In genomic region chr16:4722128-4722914, GRCm38 (mm10) we compare ENCODE assay signal across 10 mouse cellular contexts. TPM values are rescaled to one million over a fixed set of nuclear protein-coding genes. Genes with fewer than 3 reads are reported as not detected.
DNase-seq lines count a peak whose midpoint lies in the region; ATAC-seq and TF ChIP-seq lines count a peak whose summit lies in the region.
"Had no signal": no experiment of that assay in that cellular context is flagged by ENCODE, and none has a peak within 500 bp of the region (broad histone marks: within the 10 kb centered on the region; RNA-seq: fewer than 3 reads in every experiment).

No protein-coding gene starts in this region.

- ATAC-seq in lung, postnatal 0 days = peak; percentile 26
- ATAC-seq in stomach, postnatal 0 days (ENCODE audit: low FRiP score, low TSS enrichment) = no peak

- H3K4me1 ChIP-seq in liver, adult 2 months (ENCODE audit: control insufficient read depth, insufficient read depth, low read length) = no peaks in the 10 kb centered on the region; the same call in 1 of the 2 replicates
- H3K4me1 ChIP-seq in lung, postnatal 0 days (ENCODE audit: insufficient read depth, low read depth, low read length) = peaks cover 7% of the 10 kb centered on the region; the same call in 1 of the 2 replicates
- H3K4me1 ChIP-seq in stomach, postnatal 0 days (replicated peaks; ENCODE audit: control insufficient read depth, insufficient read depth) = 0 out of 2 replicates have a peak, but pooled peaks cover 3% of the 10 kb centered on the region
- peaks cover 33% of the 10 kb centered on the region for H3K4me1 ChIP-seq in forebrain, embryonic 10.5 days

- WGBS in liver, adult 2 months = 27% methylated on average over 7 of the region's 7 CpGs
- 40% methylated on average over 7 of the region's 7 CpGs for WGBS in lung, postnatal 0 days
- WGBS in stomach, postnatal 0 days = 52% methylated on average over 7 of the region's 7 CpGs
- 83% methylated on average over 7 of the region's 7 CpGs for WGBS in forebrain, embryonic 10.5 days

- H3K9ac ChIP-seq in liver, adult 2 months (ENCODE audit: low read depth, low read length) = no peak overlapping the region
- 0 out of 2 replicates have a peak overlapping the region, but pooled peaks have one; percentile 23 for H3K9ac ChIP-seq in lung, postnatal 0 days (replicated peaks; ENCODE audit: low read depth)
- no peak overlapping the region for H3K9ac ChIP-seq in stomach, postnatal 0 days (ENCODE audit: low read length)
- H3K9ac ChIP-seq: hindbrain, embryonic 13.5 days had no signal

- no peak for TF ChIP-seq EP300 in lung, postnatal 0 days (IDR thresholded peaks at IDR 0.05)
- TF ChIP-seq EP300 in stomach, postnatal 0 days (optimal IDR thresholded peaks at IDR 0.05) = no peak

- peak overlapping the region; percentile 28 for H3K4me2 ChIP-seq in lung, postnatal 0 days (replicated peaks; ENCODE audit: low read depth, low read length)
- no peak overlapping the region; the same call in 1 of the 2 replicates for H3K4me2 ChIP-seq in stomach, postnatal 0 days (replicated peaks; ENCODE audit: low read depth)
- H3K4me2 ChIP-seq: hindbrain, embryonic 13.5 days had no signal

- no peak for TF ChIP-seq POLR2A in liver, adult 2 months (IDR thresholded peaks at IDR 0.05; ENCODE audit: extremely low read depth, insufficient read depth, low read length)

- H3K4me3 ChIP-seq in liver, adult 2 months (ENCODE audit: insufficient read depth, low read depth, low read length) = no peak overlapping the region
- H3K4me3 ChIP-seq in lung, postnatal 0 days (ENCODE audit: low read depth, low read length) = no peak overlapping the region
- no peak overlapping the region for H3K4me3 ChIP-seq in stomach, postnatal 0 days (ENCODE audit: low read depth, low read length)
- no peak overlapping the region for H3K4me3 ChIP-seq in forebrain, embryonic 10.5 days
- H3K4me3 ChIP-seq: hindbrain, embryonic 13.5 days had no signal

- H3K9me3 ChIP-seq in lung, postnatal 0 days (ENCODE audit: low read length) = no peaks in the 10 kb centered on the region
- no peaks in the 10 kb centered on the region for H3K9me3 ChIP-seq in stomach, postnatal 0 days (ENCODE audit: control insufficient read depth, low read length)
- H3K9me3 ChIP-seq in forebrain, embryonic 10.5 days = no peaks in the 10 kb centered on the region
- H3K9me3 ChIP-seq: hindbrain, embryonic 13.5 days had no signal

- TF ChIP-seq CTCF in liver, adult 2 months (IDR thresholded peaks at IDR 0.05; ENCODE audit: low read depth, low read length) = no peak
- TF ChIP-seq CTCF in lung, postnatal 0 days (IDR thresholded peaks at IDR 0.05) = no peak
- no peak for TF ChIP-seq CTCF in stomach, postnatal 0 days (IDR thresholded peaks at IDR 0.05; ENCODE audit: low read depth)

- peaks cover 7% of the 10 kb centered on the region; the same call in 1 of the 2 replicates for H3K79me2 ChIP-seq in liver, adult 2 months (ENCODE audit: control insufficient read depth, insufficient read depth, low read length)

- DNase-seq in liver, adult 2 months (ENCODE audit: extremely low read depth, low read depth, low spot score) = peak; percentile 70
- DNase-seq in liver (no peak), adipocyte (ENCODE audit: low spot score) (peak; percentile 75)
- peak; percentile 86 for DNase-seq in lung, postnatal 0 days (ENCODE audit: low spot score)
- no peak for DNase-seq in stomach, postnatal 0 days (ENCODE audit: low spot score)
- no peak for DNase-seq in forebrain, embryonic 10.5 days (ENCODE audit: extremely low spot score, low spot score)
- DNase-seq in adrenal gland, adult 8-10 months = no peak
- no peak for DNase-seq in gastrocnemius, adult 8-10 months (ENCODE audit: low spot score in 2 of 2)
- DNase-seq: kidney, postnatal 36 days had no signal

- H3K27ac ChIP-seq in liver, adult 2 months (replicated peaks; ENCODE audit: insufficient read depth, low read depth, low read length) = peak overlapping the region; percentile 72
- peak overlapping the region; percentile 68 for H3K27ac ChIP-seq in lung, postnatal 0 days (ENCODE audit: low read length)
- peak overlapping the region; percentile 58; the same call in 1 of the 2 replicates for H3K27ac ChIP-seq in stomach, postnatal 0 days (replicated peaks)
- H3K27ac ChIP-seq in forebrain, embryonic 10.5 days = no peak overlapping the region
- H3K27ac ChIP-seq: hindbrain, embryonic 13.5 days had no signal

- no peaks in the 10 kb centered on the region for H3K27me3 ChIP-seq in liver, adult 2 months (ENCODE audit: control insufficient read depth, insufficient read depth, low read length)
- no peaks in the 10 kb centered on the region for H3K27me3 ChIP-seq in lung, postnatal 0 days (replicated peaks; ENCODE audit: insufficient read depth, low read length)
- H3K27me3 ChIP-seq in stomach, postnatal 0 days (ENCODE audit: control insufficient read depth, insufficient read depth, low read length) = no peaks in the 10 kb centered on the region
- H3K27me3 ChIP-seq in forebrain, embryonic 10.5 days (ENCODE audit: poor library complexity, severe bottlenecking) = peaks cover 13% of the 10 kb centered on the region; the same call in 1 of the 2 replicates
- H3K27me3 ChIP-seq: hindbrain, embryonic 13.5 days had no signal

- no peaks in the 10 kb centered on the region for H3K36me3 ChIP-seq in liver, adult 2 months (ENCODE audit: control insufficient read depth, insufficient read depth, low read length)
- no peaks in the 10 kb centered on the region for H3K36me3 ChIP-seq in lung, postnatal 0 days (ENCODE audit: insufficient read depth, low read length)
- H3K36me3 ChIP-seq in stomach, postnatal 0 days (ENCODE audit: control insufficient read depth, insufficient read depth, low read length) = no peaks in the 10 kb centered on the region
- no peaks in the 10 kb centered on the region for H3K36me3 ChIP-seq in forebrain, embryonic 10.5 days (replicated peaks)
- H3K36me3 ChIP-seq: hindbrain, embryonic 13.5 days had no signal

RNA-seq across cellular contexts. Expression of gene Nmral1, which starts 3.2 kb away (rescaled TPM):
- 10.0 and 11.2 TPM in 2 replicates for total RNA-seq in liver, adult 2 months (2014; rRNA removed)
- 4.8 and 7.8 TPM in 2 replicates for polyA plus RNA-seq in liver, adult 2 months (2012; rRNA removed)
- polyA plus RNA-seq in lung, postnatal 0 days (2015; fragmentation: Nextera tagmentation; extraction: Ambion mirVana) = 6.0 and 7.1 TPM in 2 replicates
- 15.5 and 17.2 TPM in 2 replicates for polyA plus RNA-seq in stomach, postnatal 0 days (2015; fragmentation: Nextera tagmentation; extraction: Ambion mirVana)
- polyA plus RNA-seq in forebrain, embryonic 10.5 days (2016; fragmentation: Nextera tagmentation; extraction: Ambion mirVana) = 243 and 248 TPM in 2 replicates
- 1 to 10 TPM; 2.3 to 9.0 (median 4.8) TPM for total RNA-seq in adrenal gland, adult 8-10 months (2022)
- 1 to 10 TPM; 1.9 to 3.3 (median 2.8) TPM for total RNA-seq in gastrocnemius, adult 8-10 months (2022)

RNA-seq across cellular contexts. Expression of gene Hmox2, which starts 3.8 kb away (rescaled TPM):
- total RNA-seq in liver, adult 2 months (2014; rRNA removed) = 40.7 and 52.9 TPM in 2 replicates
- polyA plus RNA-seq in liver, adult 2 months (2012; rRNA removed) = 25.4 and 28.3 TPM in 2 replicates
- polyA plus RNA-seq in lung, postnatal 0 days (2015; fragmentation: Nextera tagmentation; extraction: Ambion mirVana) = 92.4 and 97.9 TPM in 2 replicates
- 57.4 and 60.6 TPM in 2 replicates for polyA plus RNA-seq in stomach, postnatal 0 days (2015; fragmentation: Nextera tagmentation; extraction: Ambion mirVana)
- polyA plus RNA-seq in forebrain, embryonic 10.5 days (2016; fragmentation: Nextera tagmentation; extraction: Ambion mirVana) = 80.6 and 81.5 TPM in 2 replicates
- total RNA-seq in adrenal gland, adult 8-10 months (2022) = 100 to 1,000 TPM in 1 of 4 experiments, 10 to 100 TPM in 3; 89.6 to 120 (median 94.1) TPM
- total RNA-seq in gastrocnemius, adult 8-10 months (2022) = 10 to 100 TPM; 38.6 to 42.3 (median 41.9) TPM

RNA-seq across cellular contexts. Expression of gene Coro7, which starts 42.7 kb away (rescaled TPM):
- total RNA-seq in liver, adult 2 months (2014; rRNA removed) = 6.1 and 8.5 TPM in 2 replicates
- 17.3 and 22.7 TPM in 2 replicates for polyA plus RNA-seq in liver, adult 2 months (2012; rRNA removed)
- 8.7 and 9.0 TPM in 2 replicates for polyA plus RNA-seq in lung, postnatal 0 days (2015; fragmentation: Nextera tagmentation; extraction: Ambion mirVana)
- polyA plus RNA-seq in stomach, postnatal 0 days (2015; fragmentation: Nextera tagmentation; extraction: Ambion mirVana) = 7.6 and 8.1 TPM in 2 replicates
- 17.6 and 19.1 TPM in 2 replicates for polyA plus RNA-seq in forebrain, embryonic 10.5 days (2016; fragmentation: Nextera tagmentation; extraction: Ambion mirVana)
- 10 to 100 TPM; 23.1 to 41.9 (median 36.7) TPM for total RNA-seq in adrenal gland, adult 8-10 months (2022)
- total RNA-seq in gastrocnemius, adult 8-10 months (2022) = 10 to 100 TPM; 11.7 to 15.1 (median 14.0) TPM

Comparison
In these comparisons a context has a peak if more than half of its experiments do, and no peak if none do; other contexts are left out.
1. DNase-seq: peak in liver, adult 2 months (single experiment), adipocyte (single experiment) and lung, postnatal 0 days (single experiment); none in liver (single experiment), stomach, postnatal 0 days (single experiment), forebrain, embryonic 10.5 days (single experiment), adrenal gland, adult 8-10 months (single experiment) and gastrocnemius, adult 8-10 months (0 of 2).
2. RNA of gene Nmral1, which starts 3.2 kb away (polyA plus RNA-seq): 243 to 248 TPM in forebrain, embryonic 10.5 days; 15.5 to 17.2 TPM in stomach, postnatal 0 days, 4.8 to 7.8 TPM in liver, adult 2 months and 6.0 to 7.1 TPM in lung, postnatal 0 days; every median in the first group is over 10 times any median in the second.